Mouse (Mus musculus) MN1 (cell line): ENCODE measurements around the gene Nlrc4.

Experiments
- DNase-seq: peaks from one replicate; pipeline ENCODE4 v3.0.0-alpha.2; 2016; ENCODE audit warnings: low spot score

Gene Nlrc4

DNA sequence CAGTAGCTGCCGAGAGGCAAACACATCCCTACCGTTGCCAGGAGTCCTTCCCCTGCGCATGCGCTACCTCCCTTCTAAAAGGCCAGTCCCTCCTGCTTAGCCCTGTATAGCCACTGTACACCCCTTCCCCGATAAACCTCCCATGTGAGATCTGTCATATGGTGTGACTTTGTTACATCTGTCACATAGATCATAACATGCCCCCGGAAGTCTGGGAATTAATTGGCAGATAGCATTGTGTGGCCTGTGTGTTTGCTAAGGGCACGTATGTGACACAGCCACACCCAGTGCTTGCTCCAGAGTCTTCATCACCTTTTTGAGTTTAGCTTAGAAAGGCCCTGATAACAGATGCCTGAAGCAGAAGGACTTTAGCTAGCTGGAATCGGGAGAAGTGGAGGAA, 28.9 kb downstream of the Nlrc4 start:
- DNase-seq, result no peak

DNA sequence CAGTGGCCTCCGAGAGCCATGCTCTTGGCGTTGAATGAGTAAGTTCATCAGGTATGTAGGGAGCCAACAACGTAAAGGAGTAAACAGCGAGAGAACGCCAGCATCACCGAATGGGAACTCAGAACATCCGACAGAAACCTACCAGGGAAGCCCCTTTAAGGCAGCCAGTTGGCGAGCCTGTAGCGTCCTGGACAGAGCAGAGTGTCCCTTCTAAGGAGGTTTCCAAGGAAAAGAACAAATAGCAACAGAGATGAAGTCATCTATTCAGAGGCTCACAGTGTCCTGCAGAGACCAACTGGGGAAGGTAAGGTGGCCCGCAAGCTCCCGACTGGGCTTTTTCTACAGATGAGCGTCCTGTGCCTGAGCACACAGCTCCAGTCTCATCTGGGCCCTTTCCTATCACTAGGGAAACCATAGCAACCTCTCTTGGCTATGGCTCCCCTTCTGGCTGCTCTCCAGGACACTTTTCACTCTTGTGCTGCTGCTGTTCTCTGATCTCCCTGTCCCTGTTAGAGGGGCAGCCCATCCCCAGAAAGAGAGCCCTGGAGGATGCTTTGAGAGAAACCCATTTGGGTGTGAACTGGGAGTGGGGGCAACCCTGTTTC, 34.4 kb downstream of the Nlrc4 start:
- peak; percentile 46 for DNase-seq

DNA sequence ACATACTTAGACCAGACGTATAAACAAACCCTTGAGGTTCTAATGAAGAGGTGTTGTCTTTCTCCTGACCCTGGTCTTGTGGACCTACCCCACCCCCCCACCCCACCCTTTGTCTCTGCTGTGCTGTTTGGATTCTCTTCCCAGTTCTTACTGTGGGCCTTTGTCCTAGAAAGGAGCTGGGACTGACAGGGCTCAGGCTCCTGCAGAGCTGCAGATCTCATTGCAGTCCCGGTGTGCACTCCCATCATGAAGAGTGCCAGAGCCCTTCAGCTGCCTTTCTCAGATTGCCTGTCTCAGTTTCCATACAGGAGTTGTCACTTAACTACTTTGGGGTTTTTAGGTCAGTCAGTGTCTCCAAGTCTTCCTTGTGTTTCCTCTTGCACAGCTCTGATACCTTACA, 38.3 kb downstream of the Nlrc4 start:
- no peak for DNase-seq

DNA sequence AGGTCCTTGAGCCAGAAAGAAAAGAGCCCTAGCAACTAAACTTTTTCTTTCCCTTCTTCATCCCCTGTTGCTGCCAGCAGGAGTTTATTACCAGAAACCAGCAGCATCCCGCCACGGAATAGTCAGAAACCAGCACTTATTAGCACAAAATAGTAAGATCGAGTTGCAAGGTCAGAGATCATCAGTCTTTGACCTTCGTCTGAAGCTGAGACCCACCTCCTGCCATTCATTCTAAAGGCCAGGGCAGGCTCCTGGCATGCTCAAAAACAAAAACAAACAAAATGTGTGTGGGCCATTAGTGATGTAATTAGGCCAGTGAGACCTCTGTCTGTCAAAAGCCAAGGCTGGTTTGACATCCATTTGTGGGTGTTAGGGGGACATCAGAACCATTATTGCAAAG, 40.8 kb downstream of the Nlrc4 start:
- DNase-seq, result no peak

DNA sequence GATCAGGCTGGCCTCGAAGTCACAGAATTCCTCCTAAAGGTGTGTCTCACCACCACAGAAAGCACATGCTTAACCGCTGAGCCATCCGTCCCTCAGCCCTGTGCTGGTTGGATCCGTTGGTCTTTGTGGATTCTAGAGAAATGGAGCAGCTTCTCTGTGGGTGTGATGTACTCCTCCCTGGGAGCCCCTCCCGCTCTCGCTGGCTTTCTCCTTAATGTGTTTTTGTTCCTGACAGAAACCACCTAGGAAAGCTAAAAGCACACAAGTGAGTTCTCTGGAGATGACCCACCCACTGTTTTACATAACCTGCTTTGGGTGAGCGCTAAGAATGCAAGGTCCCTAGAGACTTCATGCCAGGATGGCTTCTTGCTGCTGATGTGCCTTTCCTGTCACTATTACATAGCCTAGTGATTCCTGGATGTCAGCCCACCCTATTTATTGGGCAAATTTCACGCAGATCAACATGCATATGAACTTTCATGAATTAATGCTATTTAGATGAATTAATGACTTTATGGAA, 42.0 kb downstream of the Nlrc4 start:
- no peak for DNase-seq

DNA sequence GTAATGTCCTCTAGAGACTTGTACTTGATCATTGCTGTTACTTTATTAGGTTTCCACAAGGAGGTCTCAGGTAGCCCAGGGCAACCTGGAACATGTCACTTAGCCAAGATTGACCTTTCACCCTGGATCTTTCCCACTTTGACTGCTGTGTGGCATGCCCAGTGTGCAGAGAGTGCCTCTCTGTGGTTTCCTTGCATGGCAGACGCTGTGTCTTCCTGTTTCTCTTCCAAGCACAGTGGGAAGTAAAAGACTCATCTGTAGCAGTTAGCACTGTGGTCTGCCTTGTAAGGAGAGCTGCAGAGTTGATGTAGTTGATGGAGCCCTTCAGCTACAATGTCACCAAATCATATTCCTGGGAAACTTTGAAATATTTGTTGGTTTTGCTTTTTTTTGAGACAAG, 44.3 kb downstream of the Nlrc4 start:
- DNase-seq, result no peak

DNA sequence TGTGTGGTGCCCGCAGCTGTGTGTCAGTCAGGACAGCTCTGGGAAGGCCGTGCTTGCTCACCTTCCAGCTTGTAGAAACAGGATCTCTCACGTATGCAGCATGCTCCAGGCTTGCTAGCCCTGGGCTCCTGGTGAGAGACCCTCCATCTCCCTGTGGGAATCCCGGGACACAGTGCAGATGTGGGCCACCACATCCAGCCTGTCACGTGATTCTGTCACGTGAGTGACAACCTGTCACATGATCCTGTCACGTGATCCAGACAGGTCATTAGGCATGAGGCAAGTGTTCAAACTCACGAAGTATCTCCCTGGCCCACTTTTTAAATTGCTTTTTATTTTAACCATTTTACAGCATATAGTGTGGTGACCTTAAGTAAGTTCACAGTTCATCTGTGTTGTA, 45.6 kb downstream of the Nlrc4 start:
- DNase-seq, result no peak

DNA sequence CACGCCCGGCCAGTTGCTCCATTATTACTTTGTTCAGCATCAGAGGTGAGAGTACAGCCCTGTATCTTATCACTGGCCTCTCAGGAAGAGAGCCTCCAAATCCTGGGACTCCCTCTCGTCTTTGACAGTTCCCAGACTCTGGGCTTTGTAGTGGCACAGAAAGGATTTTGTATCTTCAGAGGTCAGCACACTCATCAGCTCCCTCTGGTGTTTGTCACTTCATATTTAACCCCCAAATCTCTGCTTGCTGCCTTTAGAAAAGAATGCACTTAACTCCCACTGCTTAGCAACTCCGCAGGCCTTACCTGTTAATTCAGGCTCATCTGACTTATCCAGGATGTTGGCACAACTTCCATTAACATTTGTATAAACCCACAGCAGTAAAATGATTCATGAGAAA, 49.2 kb downstream of the Nlrc4 start:
- DNase-seq, result no peak

DNA sequence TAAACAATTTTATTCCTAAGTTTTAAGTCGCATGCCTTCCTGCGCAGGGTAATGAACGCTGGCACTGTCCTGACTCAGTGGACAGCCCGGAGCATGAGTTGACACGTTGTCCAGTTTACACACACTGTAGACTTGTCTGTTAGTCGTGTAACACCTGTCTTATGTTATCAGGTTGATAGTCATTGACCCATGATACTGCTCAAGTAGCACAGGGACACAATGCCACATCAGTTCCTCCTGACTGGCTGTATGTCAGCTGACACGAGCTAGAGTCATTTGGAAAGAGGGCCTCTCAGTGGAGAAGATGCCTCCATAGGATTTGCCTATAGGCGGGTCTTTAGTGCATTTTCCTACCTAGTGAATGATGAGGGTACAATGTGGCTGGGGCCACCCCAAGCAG, 52.5 kb downstream of the Nlrc4 start:
- DNase-seq, result no peak

DNA sequence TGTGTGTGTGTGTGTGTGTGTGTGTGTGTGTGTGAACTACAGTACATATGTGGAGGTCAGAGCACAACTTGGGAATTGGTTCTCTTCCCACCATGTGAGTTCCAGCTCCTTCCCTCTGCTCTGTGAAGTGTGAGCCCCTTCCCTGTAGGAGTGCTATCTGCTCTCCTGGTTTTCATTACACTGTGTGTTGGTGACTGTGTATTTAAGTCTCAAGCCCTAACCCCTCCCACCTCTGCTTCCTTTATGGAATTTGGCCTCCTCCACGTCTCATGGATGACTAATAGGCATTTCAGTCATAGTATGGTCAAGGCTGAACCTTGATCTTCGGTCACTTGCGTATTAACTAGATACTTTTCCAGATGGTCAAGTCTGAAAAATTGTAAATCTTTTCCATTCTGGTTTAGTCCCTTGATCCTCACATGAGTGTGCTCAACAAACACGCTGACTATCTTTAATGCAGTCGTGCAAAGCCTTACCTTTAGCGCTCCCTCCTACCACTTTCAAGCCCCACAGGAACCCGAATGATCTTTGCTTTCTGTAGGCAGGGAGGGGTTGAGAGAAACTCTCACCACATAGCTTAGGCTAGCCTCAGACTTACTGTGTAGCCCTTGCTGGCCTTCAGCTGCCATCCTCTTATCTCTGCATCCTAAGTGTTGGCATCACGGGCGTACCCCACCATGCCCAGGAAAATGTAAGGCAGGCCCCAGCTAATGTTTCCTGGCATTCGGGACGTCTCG, 56.3 kb downstream of the Nlrc4 start:
- no peak for DNase-seq

DNA sequence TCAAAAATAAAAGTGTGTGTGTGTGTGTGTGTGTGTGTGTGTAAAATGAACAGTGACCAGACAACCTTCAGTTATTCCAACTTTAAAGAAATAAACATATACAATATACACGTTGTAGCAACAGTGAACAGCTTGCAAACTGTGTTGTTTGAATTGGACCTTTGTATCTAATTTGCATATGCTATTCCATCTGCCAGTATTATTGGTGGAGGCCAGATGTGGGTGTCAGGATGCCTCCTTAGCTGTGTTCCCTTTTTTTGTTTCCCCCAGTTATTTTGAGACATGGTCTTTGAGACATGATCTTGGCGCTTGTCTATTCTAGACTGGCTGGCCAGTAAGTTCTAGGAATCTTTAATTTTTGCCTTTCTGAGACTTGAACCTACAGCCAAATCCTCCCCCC, 61.8 kb downstream of the Nlrc4 start:
- DNase-seq, result no peak

DNA sequence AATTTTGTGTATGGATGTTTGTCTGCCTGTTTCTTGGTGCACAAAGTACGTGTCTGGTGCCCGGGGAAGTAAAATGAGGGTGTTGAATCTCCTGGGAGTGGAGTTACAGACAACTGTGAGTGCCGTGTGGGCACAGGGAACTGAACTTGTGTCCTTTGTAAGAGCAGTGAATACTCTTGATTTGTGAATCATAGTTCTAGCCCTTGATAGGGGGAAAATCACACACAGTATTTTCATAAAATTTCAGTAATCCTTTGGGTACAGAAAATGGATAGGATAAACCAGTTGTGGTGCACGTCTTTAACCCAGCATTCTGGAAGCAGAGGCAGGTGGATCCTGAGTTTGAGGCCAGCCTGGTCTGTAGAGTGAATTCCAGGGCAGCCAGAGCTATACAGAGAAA, 62.2 kb downstream of the Nlrc4 start:
- no peak for DNase-seq

DNA sequence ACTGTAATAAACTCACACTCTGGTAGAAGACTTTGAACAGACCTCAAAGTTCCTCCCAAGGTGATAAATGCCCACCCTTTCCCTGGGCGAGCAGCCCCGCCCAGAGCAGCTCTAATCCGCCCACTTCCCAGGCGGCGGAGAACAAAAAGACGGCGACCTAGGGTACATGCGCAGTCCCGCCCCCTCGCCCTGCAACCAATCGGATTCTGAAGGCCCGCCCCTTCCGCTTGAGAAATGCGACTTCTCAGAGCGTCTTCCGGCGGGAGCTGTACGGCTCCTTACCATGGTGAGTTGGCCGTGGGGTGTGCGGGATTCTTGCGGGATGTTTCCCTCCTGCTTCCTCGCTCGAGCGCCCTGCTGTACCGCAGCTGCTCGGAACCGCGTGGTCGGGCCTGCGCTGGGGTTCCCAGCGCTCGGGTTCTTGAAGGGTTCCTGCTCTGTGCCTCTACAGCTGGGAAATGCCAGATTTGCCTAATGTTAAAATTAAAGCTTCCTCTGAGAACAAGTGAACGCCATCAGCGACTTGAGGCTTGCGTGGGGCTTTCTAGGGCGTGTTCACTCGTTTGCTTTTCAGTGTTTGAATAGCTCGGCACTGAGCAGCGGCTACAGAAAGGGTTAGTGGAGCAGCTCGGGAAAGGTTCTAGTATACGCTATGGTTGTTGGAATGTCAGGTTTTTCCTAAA, 63.4 kb downstream of the Nlrc4 start, which contains the start of gene Slc30a6:
Gene Slc30a6, plus strand, starts transcription at position 226 of the 683 bp plus-strand sequence.
- peak; percentile 98 for DNase-seq

DNA sequence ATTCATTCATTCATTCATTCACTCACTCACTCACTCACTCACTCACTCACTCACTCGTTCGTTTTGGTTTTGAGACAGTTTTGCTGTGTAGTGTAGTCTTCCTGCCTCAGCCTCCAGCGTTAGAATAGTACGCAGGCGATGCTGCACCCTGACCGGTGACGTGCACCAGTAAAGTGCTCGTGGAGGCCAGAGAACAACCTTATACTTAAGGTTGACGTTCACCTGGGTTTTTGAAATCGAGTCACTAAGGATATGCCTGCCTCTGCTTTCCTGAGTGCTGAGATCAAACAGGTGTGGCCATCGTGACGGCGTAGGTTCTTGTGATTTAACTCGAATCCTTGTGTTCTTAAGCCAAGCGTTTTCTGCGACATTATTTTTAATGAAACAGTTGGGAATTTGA, 64.1 kb downstream of the Nlrc4 start:
- DNase-seq, result no peak

DNA sequence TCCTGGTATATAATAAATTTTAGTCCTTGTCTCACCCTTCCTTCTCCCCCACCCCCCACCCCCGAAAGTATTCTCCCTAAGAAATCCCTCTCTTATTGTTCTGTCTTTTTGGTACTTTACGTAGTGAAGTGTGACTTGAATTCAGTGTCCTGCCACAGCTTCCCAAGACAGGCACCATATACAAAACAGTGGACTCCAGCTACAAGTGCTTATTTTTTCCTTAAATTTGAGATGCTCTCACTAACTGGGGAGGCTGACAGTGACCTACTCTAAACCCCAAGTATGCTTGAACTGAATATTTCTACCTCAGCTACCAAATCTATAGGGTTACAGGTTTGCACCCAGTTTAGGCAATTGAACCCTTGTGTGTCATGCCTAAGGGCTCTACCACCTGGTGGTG, 64.6 kb downstream of the Nlrc4 start:
- no peak for DNase-seq

DNA sequence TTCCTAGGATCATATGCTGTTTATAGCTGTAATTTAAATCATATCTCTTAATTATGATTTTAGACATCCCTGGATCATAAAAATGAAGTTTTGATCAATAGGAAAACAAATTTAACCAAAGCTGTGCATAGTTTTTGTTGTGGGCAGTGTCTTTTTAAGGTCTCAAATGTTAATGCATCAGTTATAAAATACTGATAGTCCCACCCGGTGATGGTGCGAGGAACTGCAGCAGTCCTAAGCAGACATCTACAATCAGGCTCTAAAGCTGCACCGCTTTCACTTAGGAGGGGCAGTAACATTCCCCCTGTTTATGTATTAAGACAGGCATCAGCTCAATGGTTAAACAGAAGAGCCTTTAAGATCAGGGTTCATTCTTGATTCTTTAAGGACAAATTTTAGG, 69.1 kb downstream of the Nlrc4 start:
- peak; percentile 31 for DNase-seq

DNA sequence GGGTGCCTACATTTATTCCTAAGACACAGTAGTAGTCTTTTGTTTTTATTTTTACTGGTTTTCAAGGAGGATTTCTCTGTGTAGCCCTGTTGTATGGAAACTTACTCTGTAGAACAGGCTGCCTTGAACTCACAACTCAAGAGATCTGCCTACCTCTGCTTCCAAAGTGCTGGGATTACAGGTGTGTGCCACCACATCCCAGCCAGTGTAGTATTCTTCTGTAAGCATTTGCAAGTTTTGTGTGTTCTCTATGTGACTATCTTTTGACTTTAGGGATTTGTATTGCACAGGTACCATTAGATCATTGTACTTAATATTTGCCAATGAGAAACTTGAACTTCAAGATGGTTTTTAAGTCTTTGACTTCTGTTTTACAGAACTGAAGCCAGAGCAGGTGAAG, 72.3 kb downstream of the Nlrc4 start:
- DNase-seq, result no peak

DNA sequence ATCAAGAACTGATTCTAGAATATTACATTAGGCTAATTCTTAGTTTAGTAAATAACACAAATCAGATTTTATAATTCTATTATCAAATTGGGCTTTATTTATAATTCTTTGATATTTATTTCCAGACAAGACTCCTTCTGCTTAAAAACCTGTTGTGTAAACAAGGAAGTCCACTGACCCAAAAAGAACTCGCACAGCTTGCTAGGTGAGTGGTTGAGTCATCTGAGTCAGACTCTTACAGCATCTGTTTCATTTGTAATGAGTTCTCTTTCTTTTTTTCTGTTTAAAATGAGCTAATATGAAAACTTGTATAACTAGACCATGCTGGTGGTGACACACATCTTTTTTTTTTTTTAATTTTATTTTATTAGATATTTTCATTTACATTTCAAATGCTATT, 82.0 kb downstream of the Nlrc4 start:
- DNase-seq, result no peak
